Mouse (Mus musculus) Muller cell, postnatal 12 days (primary cell): Measurements from ENCODE around the gene Tulp4.
"Not testable (repeated sequence)": the region's sequence is repeated elsewhere in the genome, so short reads cannot be mapped to it uniquely, and the experiment has no call there.

Experiments used
- DNase-seq: peaks from one replicate; pipeline ENCODE4 v3.0.0-alpha.2; 2015; ENCODE audit errors: inconsistent ontology term

Tulp4 gene

DNA sequence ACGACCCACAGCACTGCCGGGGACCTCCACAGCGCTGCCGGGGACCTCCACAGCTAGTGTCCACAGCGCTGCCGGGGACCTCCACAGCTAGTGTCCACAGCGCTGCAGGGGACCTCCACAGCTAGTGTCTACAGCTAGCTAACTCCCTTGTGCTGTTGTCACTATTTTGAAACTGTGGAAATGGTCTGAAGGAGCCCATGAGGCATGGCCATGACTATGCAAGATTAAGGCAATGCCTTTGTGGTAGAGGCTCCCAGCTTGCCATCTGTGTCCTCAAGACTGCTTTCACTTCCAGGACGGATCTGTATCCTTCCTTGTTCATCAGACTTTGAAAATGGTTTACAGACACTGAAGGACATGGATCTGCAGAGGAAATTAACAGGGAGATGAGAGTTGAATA, 80.9 kb downstream of the Tulp4 start:
- no peak for DNase-seq

- DNase-seq, result no peak
Measured at GRCm38 (mm10) chr17:6189207-6189606, 83.0 kb downstream of the Tulp4 start.

- no peak for DNase-seq
Measured at GRCm38 (mm10) chr17:6192275-6192674, 86.0 kb downstream of the Tulp4 start.

GRCm38 (mm10) chr17:6195390-6195789, 89.2 kb downstream of the Tulp4 start:
- DNase-seq, result no peak

- no peak for DNase-seq
Measured at GRCm38 (mm10) chr17:6197491-6197890, 91.3 kb downstream of the Tulp4 start.

DNA sequence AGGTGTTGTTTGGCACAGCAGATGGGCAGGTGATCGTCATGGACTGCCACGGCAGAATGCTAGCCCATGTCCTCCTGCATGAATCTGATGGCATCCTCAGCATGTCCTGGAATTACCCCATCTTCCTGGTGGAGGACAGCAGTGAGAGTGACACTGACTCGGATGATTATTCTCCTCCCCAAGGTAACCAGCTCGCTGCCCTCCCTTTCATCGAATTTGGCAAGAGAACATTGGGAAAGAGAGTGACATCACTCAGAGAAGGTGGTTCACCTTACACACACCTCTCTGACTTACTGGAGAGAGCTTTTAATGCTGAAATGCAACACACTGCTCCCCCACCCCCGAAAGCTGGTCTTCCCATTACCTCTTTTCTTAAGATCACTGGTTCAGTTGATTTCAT, 92.4 kb downstream of the Tulp4 start:
- DNase-seq, result no peak

- no peak for DNase-seq
Measured at GRCm38 (mm10) chr17:6199166-6199565, 92.9 kb downstream of the Tulp4 start.

GRCm38 (mm10) chr17:6201522-6202250, 95.4 kb downstream of the Tulp4 start:
- DNase-seq, result no peak

DNA sequence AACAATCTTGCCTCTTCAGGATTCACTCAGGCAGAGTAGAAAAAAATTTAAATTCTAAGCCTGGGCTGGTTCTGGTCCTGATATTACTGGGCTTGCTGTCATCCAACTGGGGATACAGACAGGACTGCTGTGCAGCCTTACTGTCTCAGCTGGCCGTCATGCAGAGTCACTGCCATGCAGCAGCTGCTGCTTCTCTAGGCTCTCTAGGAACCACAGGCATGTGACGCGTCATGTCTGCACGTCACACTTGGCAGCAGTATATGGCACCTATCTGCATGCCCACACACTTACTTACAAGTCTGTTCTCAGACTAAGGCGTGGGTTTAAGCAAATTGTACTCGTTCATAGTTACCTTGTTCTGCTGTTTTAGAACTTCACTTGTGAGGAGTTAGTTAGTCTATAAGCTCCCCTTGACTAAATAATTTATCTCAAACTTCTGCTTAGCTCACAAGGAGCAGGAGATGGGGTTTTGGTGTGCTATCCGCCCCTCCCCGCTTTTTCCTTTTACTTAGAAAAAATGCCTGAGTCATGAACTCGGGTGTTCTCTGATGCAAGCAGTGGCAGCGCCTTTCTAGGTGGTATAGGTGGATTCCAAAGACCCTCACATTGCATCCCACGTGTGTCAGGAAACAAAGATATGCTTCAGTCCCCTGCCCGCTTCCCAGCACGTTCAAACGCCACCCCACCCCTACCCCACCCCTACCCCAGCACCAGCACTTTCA, 96.3 kb downstream of the Tulp4 start:
- DNase-seq, result no peak

DNA sequence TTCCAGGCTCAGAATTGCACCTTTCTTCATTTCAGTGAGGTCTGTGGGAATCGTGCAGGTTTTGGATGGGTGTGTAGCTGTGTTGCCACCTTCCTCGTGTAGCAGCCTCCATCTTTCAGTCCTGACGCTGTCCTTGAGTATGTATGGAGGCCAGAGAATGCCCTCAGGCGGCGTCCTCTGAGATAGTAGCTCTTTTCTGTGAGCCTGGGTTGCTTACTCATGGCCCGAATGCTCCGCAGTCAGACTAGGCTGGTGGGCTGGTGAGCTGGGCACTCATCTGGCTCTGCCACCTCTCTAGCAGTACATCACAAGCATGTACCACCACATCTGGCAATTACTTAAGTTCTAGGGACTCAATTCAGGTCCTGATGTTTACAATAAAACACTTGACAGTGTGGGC, 96.9 kb downstream of the Tulp4 start:
- no peak for DNase-seq

DNA sequence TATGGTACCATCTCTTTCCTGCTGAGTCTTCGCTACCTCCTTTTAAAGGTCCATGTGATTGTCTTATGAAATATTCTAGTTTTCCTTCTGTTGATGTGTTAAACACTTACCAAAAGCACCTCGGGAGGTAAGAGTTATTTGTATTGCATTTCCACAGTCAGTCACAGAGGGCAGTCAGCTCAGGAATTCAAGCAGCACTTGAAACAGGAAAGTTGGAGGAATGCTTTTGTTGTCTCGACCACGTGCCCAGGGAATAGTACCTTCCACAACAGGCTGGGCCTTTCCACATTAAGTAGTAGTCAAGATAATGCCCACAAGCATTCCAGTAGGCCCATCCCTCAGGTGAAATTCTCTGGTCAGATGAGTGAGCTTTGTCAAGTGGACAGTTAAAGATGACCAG, 97.6 kb downstream of the Tulp4 start:
- no peak for DNase-seq

DNA sequence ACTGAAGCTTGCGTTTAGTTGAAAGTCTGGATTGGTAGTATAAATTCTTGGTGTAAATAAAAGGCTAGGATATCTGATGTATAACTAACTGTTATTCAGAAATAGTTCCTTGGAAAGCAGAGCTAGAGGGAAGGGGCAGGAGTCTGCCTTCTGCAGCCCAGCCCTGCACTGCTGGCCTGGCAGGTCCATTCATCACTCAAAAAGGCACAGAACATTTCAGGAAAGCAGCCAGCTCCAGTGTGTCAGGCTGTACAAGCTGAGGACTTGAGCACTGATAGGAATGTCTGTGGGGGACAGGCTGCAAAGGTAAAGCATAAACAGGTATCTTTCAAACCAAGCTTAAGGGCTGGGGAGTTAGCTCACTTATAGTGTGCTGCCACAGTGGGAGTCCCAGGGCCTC, 105.5 kb downstream of the Tulp4 start:
- no peak for DNase-seq

DNA sequence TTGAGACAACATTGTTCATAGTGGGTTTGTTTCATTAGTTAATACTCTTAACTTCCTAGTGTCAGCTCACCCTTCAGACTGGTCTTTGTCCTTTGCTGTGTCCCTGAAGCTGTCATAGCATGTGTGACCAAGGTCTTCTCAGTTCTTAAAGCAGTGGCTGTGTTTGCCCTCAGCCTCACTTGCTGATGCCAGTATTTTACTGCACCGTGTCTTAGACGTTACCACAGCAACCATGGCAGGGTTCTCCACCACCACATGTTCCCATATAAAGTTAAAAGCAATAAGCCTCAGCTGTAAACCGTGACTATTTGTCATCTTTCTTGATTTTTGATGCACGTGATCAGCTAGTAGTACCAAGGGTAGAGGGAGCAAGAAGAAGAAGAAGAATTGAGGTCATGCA, 109.4 kb downstream of the Tulp4 start:
- DNase-seq, result no peak

GRCm38 (mm10) chr17:6216514-6216913, 110.3 kb downstream of the Tulp4 start:
- DNase-seq, result no peak

DNA sequence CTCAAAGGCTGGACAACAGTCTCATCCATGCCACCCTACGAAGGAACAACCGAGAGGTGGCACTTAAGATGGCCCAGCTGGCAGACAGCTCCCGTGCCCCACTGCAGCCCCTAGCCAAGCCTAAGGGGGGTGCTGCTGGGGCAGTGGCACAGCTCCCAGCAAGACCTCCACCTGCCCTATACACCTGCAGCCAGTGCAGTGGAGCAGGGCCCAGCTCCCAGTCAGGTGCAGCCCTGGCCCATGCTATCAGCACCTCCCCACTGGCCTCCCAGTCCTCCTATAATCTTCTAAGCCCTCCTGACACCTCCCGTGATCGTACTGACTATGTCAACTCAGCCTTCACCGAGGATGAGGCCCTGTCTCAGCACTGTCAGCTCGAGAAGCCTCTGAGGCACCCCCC, 126.4 kb downstream of the Tulp4 start:
- DNase-seq, result not testable (repeated sequence)

DNA sequence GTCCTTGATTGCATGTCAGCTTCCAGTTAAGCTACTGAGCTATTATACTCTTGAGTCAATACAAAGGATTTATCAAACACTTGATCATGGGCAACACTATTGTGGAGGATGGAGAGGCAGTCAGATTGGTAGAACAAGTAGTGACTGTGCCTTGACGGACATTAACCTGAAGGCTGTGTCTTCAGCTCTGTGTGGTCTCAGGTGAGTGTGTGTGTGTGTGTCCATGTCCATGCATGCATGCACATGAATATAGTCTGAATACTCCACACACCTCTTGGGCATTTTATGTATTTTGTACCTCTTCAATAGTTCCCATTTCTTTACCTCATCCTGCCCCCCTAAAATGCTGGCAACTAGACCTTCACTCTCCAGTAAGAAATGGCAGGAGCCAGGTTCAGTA, 145.1 kb downstream of the Tulp4 start:
- not testable (repeated sequence) for DNase-seq

- not testable (repeated sequence) for DNase-seq
Measured at GRCm38 (mm10) chr17:6256400-6257069, 150.3 kb downstream of the Tulp4 start, which contains the start of gene Tmem181a. TSS of gene Tmem181a (plus strand) at chr17:6256860.

- DNase-seq, result not testable (repeated sequence)
Measured at GRCm38 (mm10) chr17:6257070-6257456, 150.8 kb downstream of the Tulp4 start.

- DNase-seq, result peak; percentile 31
Measured at GRCm38 (mm10) chr17:6269876-6270831, 163.9 kb downstream of the Tulp4 start.

GRCm38 (mm10) chr17:6270840-6271239, 164.6 kb downstream of the Tulp4 start:
- peak; percentile 33 for DNase-seq

- DNase-seq, result not testable (repeated sequence)
Measured at GRCm38 (mm10) chr17:6271970-6272369, 165.7 kb downstream of the Tulp4 start.
